Mouse (Mus musculus) lung, embryonic 16.5 days (tissue): ENCODE measurements at regions not wholly inside any gene's neighbourhood (a gene's known extent, or its start where the extent isn't known, plus 50 kb on each side); places are given as distances from the start of the nearest gene placed in this dataset.

Experiments used
- ATAC-seq: fragments of 200-750 bp; cut with Nextera tagmentation; 2 replicates; pipeline ENCODE4 v1.8.0; 2017; ENCODE audit warnings: low read depth, mild to moderate bottlenecking, moderate library complexity
- H3K27ac ChIP-seq: fragments of 300-500 bp; sonication (generic); 2 replicates; pipeline ENCODE4 v1.5.1; 2014; ENCODE audit warnings: mild to moderate bottlenecking, control low read depth, low read length
- H3K27me3 ChIP-seq: fragments of 300-500 bp; sonication (generic); 2 replicates; pipeline ENCODE4 v1.6.1; 2014; ENCODE audit warnings: low read depth, low read length, mixed read lengths; ENCODE audit not compliant: control insufficient read depth, insufficient read depth
- H3K36me3 ChIP-seq: fragments of 300-500 bp; sonication (generic); 2 replicates; pipeline ENCODE4 v1.6.1; 2014; ENCODE audit warnings: low read length; ENCODE audit not compliant: control insufficient read depth, insufficient read depth
- H3K4me1 ChIP-seq: fragments of 300-500 bp; sonication (generic); replicated peaks from 2 replicates; pipeline ENCODE4 v1.6.1; 2014; ENCODE audit warnings: low read length, mixed read lengths; ENCODE audit not compliant: control insufficient read depth, insufficient read depth
- H3K4me2 ChIP-seq: fragments of 300-500 bp; sonication (generic); 2 replicates; pipeline ENCODE4 v1.6.1; 2014; ENCODE audit warnings: low read depth, low read length, control low read depth
- H3K4me3 ChIP-seq: fragments of 300-500 bp; sonication (generic); 2 replicates; pipeline ENCODE4 v1.5.1; 2014; ENCODE audit warnings: mild to moderate bottlenecking, low read length, control low read depth
- H3K9ac ChIP-seq: fragments of 300-500 bp; sonication (generic); 2 replicates; pipeline ENCODE4 v1.6.1; 2014; ENCODE audit warnings: low read length, control low read depth
- H3K9me3 ChIP-seq: fragments of 300-500 bp; sonication (generic); 2 replicates; pipeline ENCODE4 v1.6.1; 2016; ENCODE audit warnings: low read length; ENCODE audit not compliant: control insufficient read depth
- WGBS: fragments of 180-500 bp; shearing (Covaris S2); extraction: QIAGEN DNeasy Blood & Tissue Kit; methylation state at CpG from one replicate; pipeline ENCODE4 v1.1.7; 2014; 5-methylcytosine and 5-hydroxymethylcytosine counted together

GRCm38 (mm10) chr10:95090641-95091040 lies 146.0 kb upstream of the Plxnc1 start:
- peaks cover 6% of the 10 kb centered on the region for H3K4me1 ChIP-seq
- WGBS, result 80% methylated on average over 4 of the region's 4 CpGs
- no peak overlapping the region for H3K27ac ChIP-seq
- no peak for ATAC-seq
- no peak overlapping the region for H3K9ac ChIP-seq
- no peaks in the 10 kb centered on the region for H3K27me3 ChIP-seq
- no peak overlapping the region for H3K4me2 ChIP-seq
- no peaks in the 10 kb centered on the region for H3K36me3 ChIP-seq
- no peaks in the 10 kb centered on the region for H3K9me3 ChIP-seq
- H3K4me3 ChIP-seq, result no peak overlapping the region

DNA sequence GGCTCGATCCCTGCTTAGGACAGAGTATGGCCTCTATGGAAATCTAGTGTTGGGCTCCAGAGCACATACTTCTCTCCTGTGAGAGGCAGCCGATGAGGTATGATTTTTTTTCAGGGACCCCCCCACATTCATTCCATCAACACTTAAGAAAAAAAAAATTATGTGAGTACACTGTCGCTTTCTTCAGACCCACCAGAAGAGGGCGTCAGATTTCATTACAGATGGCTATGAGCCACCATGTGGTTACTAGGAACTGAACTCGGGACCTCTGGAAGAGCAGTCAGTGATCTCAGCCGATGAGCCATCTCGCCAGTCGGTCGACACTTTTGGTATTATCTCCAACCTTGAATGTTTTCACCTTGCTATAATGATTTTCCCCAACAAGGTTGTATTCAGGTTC lies 145.4 kb upstream of the Plxnc1 start:
- Histone ChIP-seq H3K36me3 (no peaks in the 10 kb centered on the region), H3K9ac (no peak overlapping the region), H3K4me2 (no peak overlapping the region), H3K27me3 (no peaks in the 10 kb centered on the region), H3K9me3 (no peaks in the 10 kb centered on the region), H3K4me3 (no peak overlapping the region), H3K27ac (no peak overlapping the region), H3K4me1 (peaks cover 6% of the 10 kb centered on the region)
- no peak for ATAC-seq
- 88% methylated on average over 9 of the region's 9 CpGs for WGBS

DNA sequence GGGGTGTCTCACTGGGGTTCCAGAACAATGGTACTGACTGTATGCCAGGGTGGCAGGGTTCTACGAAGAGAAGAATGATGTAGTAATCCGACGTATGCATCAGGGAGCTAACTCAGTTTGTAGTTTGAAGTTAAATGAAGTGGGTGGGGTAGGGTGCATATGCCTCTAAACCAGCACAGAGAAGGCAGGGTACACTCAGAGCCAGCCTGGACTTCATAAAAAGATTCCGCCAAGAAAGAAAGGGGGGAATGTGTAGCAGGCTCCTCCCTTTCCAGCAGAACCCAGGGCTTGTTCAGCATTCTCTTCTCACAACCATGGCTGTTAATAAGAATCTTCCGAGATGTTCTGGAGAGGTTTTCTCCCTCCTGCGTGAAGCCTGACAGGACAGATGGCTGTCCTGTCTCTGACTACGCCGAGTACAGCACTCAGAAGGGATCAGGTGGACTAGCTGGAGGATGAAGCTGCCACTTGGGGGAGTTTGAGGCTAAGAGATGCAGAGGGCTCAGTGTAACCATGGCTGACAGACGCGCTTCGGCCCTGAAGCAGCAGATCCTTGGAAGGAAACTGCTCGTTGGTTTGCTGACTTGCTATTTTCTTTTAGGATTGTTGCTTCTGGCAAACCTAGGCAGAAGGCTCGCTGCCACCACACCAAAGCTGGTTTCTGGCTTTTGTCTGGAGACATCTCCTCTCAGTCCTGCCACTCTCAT lies 143.4 kb upstream of the Plxnc1 start:
- ATAC-seq, result peak; percentile 91
- Histone ChIP-seq H3K36me3 (no peaks in the 10 kb centered on the region), H3K27ac (no peak overlapping the region), H3K4me2 (no peak overlapping the region), H3K4me1 (peaks cover 6% of the 10 kb centered on the region), H3K4me3 (no peak overlapping the region), H3K27me3 (no peaks in the 10 kb centered on the region), H3K9ac (no peak overlapping the region), H3K9me3 (no peaks in the 10 kb centered on the region)
- 34% methylated on average over 13 of the region's 13 CpGs for WGBS

- Histone ChIP-seq H3K9ac (no peak overlapping the region), H3K36me3 (no peaks in the 10 kb centered on the region), H3K4me1 (peaks cover 6% of the 10 kb centered on the region), H3K27ac (no peak overlapping the region), H3K4me2 (no peak overlapping the region), H3K9me3 (no peaks in the 10 kb centered on the region), H3K4me3 (no peak overlapping the region), H3K27me3 (no peaks in the 10 kb centered on the region)
- WGBS, result 28% methylated on average over 4 of the region's 4 CpGs
- no peak for ATAC-seq
Measured at GRCm38 (mm10) chr10:95086755-95087154, 142.1 kb upstream of the Plxnc1 start.

GRCm38 (mm10) chr10:95085688-95086268 lies 141.1 kb upstream of the Plxnc1 start:
- Histone ChIP-seq H3K4me3 (no peak overlapping the region), H3K27me3 (no peaks in the 10 kb centered on the region), H3K4me2 (no peak overlapping the region), H3K9me3 (no peaks in the 10 kb centered on the region), H3K4me1 (peaks cover 6% of the 10 kb centered on the region), H3K9ac (no peak overlapping the region), H3K36me3 (no peaks in the 10 kb centered on the region), H3K27ac (no peak overlapping the region)
- ATAC-seq, result no peak
- WGBS, result 75% methylated on average over 8 of the region's 8 CpGs

- ATAC-seq, result no peak
- H3K4me1 ChIP-seq, result peaks cover 6% of the 10 kb centered on the region
- no peaks in the 10 kb centered on the region for H3K27me3 ChIP-seq
- 63% methylated on average over 14 of the region's 14 CpGs for WGBS
- no peaks in the 10 kb centered on the region for H3K9me3 ChIP-seq
- H3K4me2 ChIP-seq, result no peak overlapping the region
- no peaks in the 10 kb centered on the region for H3K36me3 ChIP-seq
- no peak overlapping the region for H3K27ac ChIP-seq
- no peak overlapping the region for H3K4me3 ChIP-seq
- H3K9ac ChIP-seq, result no peak overlapping the region
Measured at GRCm38 (mm10) chr10:95083341-95084148, 138.9 kb upstream of the Plxnc1 start.

DNA sequence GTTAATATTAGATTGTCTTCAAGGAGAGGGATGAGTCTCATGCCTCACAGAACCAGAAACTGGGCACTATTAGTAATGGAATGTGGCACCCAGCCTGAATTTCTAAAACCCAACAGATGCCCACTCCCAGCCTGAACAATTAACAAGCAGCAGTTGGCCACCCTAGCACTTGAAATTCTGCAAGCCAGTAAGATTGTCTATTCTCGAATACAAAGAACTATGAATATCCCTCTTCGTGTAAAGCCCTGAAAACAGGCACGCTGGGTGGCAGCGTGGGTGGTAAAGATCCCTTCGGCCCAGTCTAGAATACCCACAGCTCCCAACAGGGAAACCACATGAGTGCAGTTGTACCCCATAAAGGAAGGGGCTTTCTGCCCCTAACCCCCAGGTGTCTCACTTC lies 138.0 kb upstream of the Plxnc1 start:
- WGBS, result 89% methylated on average over 5 of the region's 5 CpGs
- Histone ChIP-seq H3K27ac (no peak overlapping the region), H3K4me2 (no peak overlapping the region)

DNA sequence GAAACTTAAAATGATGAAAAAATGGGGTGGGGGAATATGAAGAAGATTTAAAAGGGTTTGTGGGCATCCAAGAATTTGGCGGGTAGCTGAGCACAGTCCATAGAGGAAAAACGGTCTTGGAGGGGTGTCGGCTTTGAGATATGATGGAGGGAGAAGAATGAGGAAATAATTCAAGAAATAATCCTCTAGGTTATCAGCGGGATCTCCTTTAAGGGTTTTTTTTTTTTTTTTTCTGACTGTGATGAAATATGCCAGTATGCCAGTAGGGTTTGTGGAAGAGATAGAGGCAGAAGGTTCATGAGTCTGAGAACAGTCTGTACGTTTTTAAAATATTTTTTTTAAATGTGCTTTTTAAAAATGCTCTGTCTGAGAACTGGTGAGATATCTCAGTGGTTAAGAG lies 135.3 kb upstream of the Plxnc1 start:
- no peaks in the 10 kb centered on the region for H3K9me3 ChIP-seq
- no peaks in the 10 kb centered on the region for H3K27me3 ChIP-seq
- no peaks in the 10 kb centered on the region; the same call in 1 of the 2 replicates for H3K4me1 ChIP-seq
- H3K4me2 ChIP-seq, result no peak overlapping the region
- WGBS, result 66% methylated on average over 5 of the region's 5 CpGs
- H3K27ac ChIP-seq, result no peak overlapping the region
- H3K9ac ChIP-seq, result no peak overlapping the region
- ATAC-seq, result no peak
- H3K4me3 ChIP-seq, result no peak overlapping the region
- H3K36me3 ChIP-seq, result no peaks in the 10 kb centered on the region

More for the DNA sequence above, 138.0 kb upstream of the Plxnc1 start:
- peaks cover 6% of the 10 kb centered on the region for H3K4me1 ChIP-seq
- H3K4me3 ChIP-seq, result no peak overlapping the region
- no peaks in the 10 kb centered on the region for H3K9me3 ChIP-seq
- no peaks in the 10 kb centered on the region for H3K27me3 ChIP-seq
- no peak for ATAC-seq
- H3K9ac ChIP-seq, result no peak overlapping the region
- no peaks in the 10 kb centered on the region for H3K36me3 ChIP-seq

GRCm38 (mm10) chr10:95076421-95076820 lies 131.8 kb upstream of the Plxnc1 start:
- Histone ChIP-seq H3K4me3 (no peak overlapping the region), H3K4me1 (peaks cover 7% of the 10 kb centered on the region; the same call in 1 of the 2 replicates), H3K36me3 (no peaks in the 10 kb centered on the region), H3K9ac (no peak overlapping the region), H3K27ac (no peak overlapping the region), H3K9me3 (no peaks in the 10 kb centered on the region), H3K27me3 (no peaks in the 10 kb centered on the region), H3K4me2 (no peak overlapping the region)
- ATAC-seq, result no peak
- 65% methylated on average over 5 of the region's 5 CpGs for WGBS
